Mouse (Mus musculus): ENCODE data around the gene Gm4553. TPM values are rescaled to one million over a fixed set of nuclear protein-coding genes. Genes with fewer than 3 reads are reported as not detected.
"Not testable (repeated sequence)": the region's sequence is repeated elsewhere in the genome, so short reads cannot be mapped to it uniquely, and the experiment has no call there.

Gene Gm4553
- polyA plus RNA-seq (2016; fragmentation: Nextera tagmentation; extraction: Ambion mirVana): not detected in 2 replicates

DNA sequence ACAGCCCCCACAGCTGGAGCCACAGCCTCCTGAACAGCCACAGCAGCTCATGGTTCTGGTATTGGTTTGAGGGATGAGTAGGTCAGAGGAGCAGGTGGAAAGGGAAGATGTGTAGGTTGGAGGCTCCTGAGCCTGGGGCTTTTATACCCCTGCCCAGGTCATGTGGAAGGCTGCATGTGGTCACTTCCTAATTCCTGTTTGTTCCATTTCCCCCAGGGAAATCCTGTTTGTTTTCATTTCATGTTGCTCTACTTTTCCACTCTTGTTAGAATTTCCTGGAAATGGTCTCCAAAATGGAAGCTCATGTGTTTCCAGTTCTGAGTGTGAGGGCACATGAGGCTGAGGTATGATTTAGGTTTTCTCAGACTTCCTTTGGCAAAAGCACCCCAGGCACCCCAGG is at the start of gene Gm4553:
TSS of gene Gm4553 (minus strand) at position 101 of the 400 bp plus-strand sequence.
- H3K27ac ChIP-seq; H3K27me3 ChIP-seq; H3K4me2 ChIP-seq; H3K9me3 ChIP-seq; H3K4me1 ChIP-seq; H3K36me3 ChIP-seq (replicated peaks); H3K9ac ChIP-seq; H3K4me3 ChIP-seq (replicated peaks); ATAC-seq (ENCODE audit: low FRiP score): not testable (repeated sequence)

DNA sequence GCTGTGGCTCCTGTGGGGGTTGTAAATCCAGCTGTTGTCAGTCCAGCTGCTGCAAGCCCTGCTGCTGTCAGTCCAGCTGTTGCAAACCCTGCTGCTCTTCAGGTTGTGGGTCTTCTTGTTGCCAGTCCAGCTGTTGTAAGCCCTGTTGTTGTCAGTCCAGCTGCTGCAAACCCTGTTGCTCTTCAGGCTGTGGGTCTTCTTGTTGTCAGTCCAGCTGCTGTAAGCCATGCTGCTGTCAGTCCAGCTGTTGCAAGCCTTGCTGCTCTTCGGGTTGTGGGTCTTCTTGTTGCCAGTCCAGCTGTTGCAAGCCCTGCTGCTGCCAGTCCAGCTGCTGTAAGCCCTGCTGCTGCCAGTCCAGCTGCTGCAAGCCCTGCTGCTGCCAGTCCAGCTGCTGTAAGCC is 46.6 kb upstream of the Gm4553 start:
- 65% methylated on average over 1 of the region's 1 CpGs for WGBS
- not testable (repeated sequence) for H3K9me3 ChIP-seq, H3K9ac ChIP-seq

DNA sequence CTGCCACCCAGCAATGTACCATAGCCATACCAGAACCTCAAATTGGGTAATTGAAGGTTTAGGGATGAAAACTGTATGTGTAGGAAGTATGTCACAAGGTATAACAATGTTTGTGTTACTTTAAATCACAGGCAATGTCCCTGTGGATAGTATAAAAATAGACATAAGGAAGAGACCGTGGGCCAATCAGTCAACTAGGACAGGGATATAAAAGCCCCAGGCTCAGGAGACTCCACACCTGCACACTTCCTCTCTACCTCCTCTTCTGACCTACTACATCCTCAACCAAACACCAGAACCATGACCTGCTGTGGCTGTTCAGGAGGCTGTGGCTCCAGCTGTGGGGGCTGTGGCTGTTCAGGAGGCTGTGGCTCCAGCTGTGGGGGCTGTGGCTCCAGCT is 46.0 kb upstream of the Gm4553 start, which contains the start of gene Gm7579:
TSS of gene Gm7579 (plus strand) at position 301 of the 400 bp plus-strand sequence.
- no peaks in the 10 kb centered on the region for H3K27me3 ChIP-seq
- H3K9me3 ChIP-seq: no peaks in the 10 kb centered on the region
- 59% methylated on average over 1 of the region's 1 CpGs for WGBS
- no peak within 1 kb of the TSS for H3K4me2 ChIP-seq
- no peak within 1 kb of the TSS for H3K9ac ChIP-seq
- no peak within 1 kb of the TSS for H3K27ac ChIP-seq
- H3K4me3 ChIP-seq (replicated peaks): no peak within 1 kb of the TSS
- ATAC-seq (ENCODE audit: low FRiP score): no peak
- no peaks in the 10 kb centered on the region for H3K4me1 ChIP-seq
- H3K36me3 ChIP-seq (replicated peaks): no peaks in the 10 kb centered on the region

More for the DNA sequence above, 46.6 kb upstream of the Gm4553 start:
- H3K27ac ChIP-seq; ATAC-seq (ENCODE audit: low FRiP score); H3K27me3 ChIP-seq; H3K4me1 ChIP-seq; H3K4me2 ChIP-seq; H3K4me3 ChIP-seq (replicated peaks); H3K36me3 ChIP-seq (replicated peaks): not testable (repeated sequence)

DNA sequence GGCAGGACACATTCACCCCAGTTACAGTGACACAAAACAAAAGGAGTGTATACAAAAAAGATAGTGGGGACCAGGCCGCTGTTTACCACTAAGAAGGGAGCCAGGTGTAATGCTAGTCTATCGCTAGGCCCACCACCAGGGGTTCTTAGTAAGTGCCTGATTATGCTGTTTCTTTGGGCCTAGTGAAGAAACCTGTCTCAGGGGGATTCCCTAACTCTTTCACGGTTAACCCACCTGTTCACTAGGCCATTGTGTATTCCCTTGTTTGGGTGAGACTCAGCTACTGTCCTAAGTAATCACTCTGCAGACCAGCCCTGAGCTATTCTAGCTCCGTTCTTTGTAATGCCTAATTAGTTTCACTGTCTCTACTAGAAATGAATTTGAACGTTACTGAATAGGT is 41.4 kb upstream of the Gm4553 start:
- H3K4me2 ChIP-seq; H3K27me3 ChIP-seq; H3K4me3 ChIP-seq (replicated peaks); ATAC-seq (ENCODE audit: low FRiP score); H3K36me3 ChIP-seq (replicated peaks); H3K27ac ChIP-seq; H3K4me1 ChIP-seq; H3K9me3 ChIP-seq; H3K9ac ChIP-seq: not testable (repeated sequence)
- WGBS: 69% methylated on average over 5 of the region's 5 CpGs

DNA sequence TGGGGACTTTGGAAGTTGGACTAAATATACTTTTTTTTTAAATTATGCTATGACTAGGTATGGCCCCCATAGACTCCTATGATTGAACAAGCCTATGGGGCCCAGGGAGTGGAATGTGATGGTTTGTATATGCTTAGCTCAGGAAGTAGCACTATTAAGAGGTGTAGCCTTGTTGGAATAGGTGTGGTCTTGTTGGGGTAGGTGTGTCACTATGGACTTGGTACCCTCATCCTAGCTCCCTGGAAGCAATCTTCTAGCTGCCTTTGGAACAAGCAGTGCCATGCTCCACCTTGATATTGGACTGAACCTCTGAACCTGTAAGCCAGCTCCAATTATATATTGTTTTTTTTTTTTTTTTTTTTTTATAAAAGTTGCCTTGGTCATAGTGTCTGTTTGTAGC is 39.9 kb upstream of the Gm4553 start:
- ATAC-seq (ENCODE audit: low FRiP score): no peak
- Histone ChIP-seq H3K4me2 (no peak overlapping the region), H3K4me1 (no peaks in the 10 kb centered on the region), H3K9me3 (no peaks in the 10 kb centered on the region), H3K27ac (no peak overlapping the region), H3K27me3 (no peaks in the 10 kb centered on the region), H3K36me3 (replicated peaks) (no peaks in the 10 kb centered on the region), H3K4me3 (replicated peaks) (no peak overlapping the region), H3K9ac (no peak overlapping the region)

DNA sequence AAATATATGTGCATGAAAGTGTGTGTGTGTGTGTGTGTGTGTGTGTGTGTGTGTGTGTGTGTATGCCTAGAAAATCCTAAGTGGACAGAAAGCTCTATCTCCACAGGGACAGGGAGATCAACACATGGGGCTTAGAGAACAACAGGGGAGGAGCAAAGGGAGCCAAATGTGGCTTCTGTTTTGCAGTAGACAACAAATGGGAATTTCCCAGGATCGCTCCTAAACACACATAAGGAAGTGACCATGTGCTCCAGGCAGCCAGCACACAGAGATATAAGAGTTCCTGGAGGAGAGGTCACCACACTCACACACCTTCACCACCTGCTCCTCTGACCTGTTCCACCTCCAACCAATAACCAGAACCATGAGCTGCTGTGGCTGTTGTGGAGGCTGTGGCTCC is 35.5 kb upstream of the Gm4553 start, which contains the start of gene Krtap5-3:
TSS of gene Krtap5-3 (plus strand) at position 301 of the 400 bp plus-strand sequence.
- no peaks in the 10 kb centered on the region for H3K36me3 ChIP-seq (replicated peaks)
- H3K9ac ChIP-seq: no peak within 1 kb of the TSS
- H3K4me1 ChIP-seq: no peaks in the 10 kb centered on the region
- ATAC-seq (ENCODE audit: low FRiP score): no peak
- H3K27ac ChIP-seq: no peak within 1 kb of the TSS
- no peaks in the 10 kb centered on the region; the same call in 1 of the 2 replicates for H3K27me3 ChIP-seq
- no peak within 1 kb of the TSS for H3K4me2 ChIP-seq
- 83% methylated on average over 1 of the region's 1 CpGs for WGBS
- H3K4me3 ChIP-seq (replicated peaks): no peak within 1 kb of the TSS
- no peaks in the 10 kb centered on the region for H3K9me3 ChIP-seq

DNA sequence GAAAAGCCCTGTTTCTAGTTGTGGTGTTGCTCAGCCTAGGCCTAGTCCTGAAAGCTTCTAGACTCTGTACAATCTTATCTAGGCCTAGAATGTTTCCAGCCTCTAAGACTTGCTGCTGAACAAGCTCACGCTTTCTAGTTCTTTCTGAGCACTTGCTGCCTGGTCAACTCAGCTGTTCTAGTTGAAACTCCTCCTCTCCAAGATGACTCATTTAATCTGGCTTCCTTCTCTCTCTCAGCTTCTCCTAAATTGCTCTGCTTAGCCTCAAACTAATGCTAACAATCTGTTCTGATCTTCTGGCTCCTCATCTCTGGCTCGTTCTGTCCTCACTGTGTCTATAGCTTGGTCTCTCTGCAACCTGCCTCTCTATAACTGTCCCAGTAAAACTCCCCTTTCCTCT is 33.2 kb upstream of the Gm4553 start:
- ATAC-seq (ENCODE audit: low FRiP score): no peak
- H3K9me3 ChIP-seq: no peaks in the 10 kb centered on the region
- H3K36me3 ChIP-seq (replicated peaks): no peaks in the 10 kb centered on the region
- no peaks in the 10 kb centered on the region for H3K4me1 ChIP-seq
- H3K27ac ChIP-seq: no peak overlapping the region
- WGBS: 89% methylated on average over 2 of the region's 2 CpGs
- no peak overlapping the region for H3K9ac ChIP-seq
- no peak overlapping the region for H3K4me3 ChIP-seq (replicated peaks)
- H3K4me2 ChIP-seq: no peak overlapping the region
- H3K27me3 ChIP-seq: no peaks in the 10 kb centered on the region; the same call in 1 of the 2 replicates

DNA sequence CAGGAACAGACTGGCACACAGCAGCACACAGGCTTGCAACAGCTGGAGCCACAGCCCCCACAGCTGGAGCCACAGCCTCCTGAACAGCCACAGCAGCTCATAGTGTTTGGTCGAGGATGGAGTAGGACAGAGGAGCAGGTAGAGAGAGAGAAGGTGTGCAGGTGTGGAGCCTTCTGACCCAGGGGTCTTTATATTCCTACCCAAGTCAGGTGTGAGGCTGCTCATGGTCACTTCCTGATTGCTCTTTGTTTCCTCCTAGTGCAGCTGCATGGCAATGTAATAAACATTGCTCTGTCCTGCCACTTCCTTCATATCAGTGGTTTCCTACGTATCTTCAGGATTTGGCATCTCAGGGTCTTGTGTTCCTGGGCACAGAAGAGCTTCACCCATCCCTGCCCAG is 24.8 kb upstream of the Gm4553 start, which contains the start of gene Gm10153:
TSS of gene Gm10153 (minus strand) at position 101 of the 400 bp plus-strand sequence.
- 55% methylated on average over 2 of the region's 2 CpGs for WGBS
- Histone ChIP-seq H3K4me2 (no peak within 1 kb of the TSS), H3K27ac (no peak within 1 kb of the TSS), H3K36me3 (replicated peaks) (no peaks in the 10 kb centered on the region), H3K4me1 (no peaks in the 10 kb centered on the region), H3K4me3 (replicated peaks) (no peak within 1 kb of the TSS), H3K27me3 (peaks cover 10% of the 10 kb centered on the region; the same call in 1 of the 2 replicates), H3K9me3 (no peaks in the 10 kb centered on the region), H3K9ac (no peak within 1 kb of the TSS)
- ATAC-seq (ENCODE audit: low FRiP score): no peak

DNA sequence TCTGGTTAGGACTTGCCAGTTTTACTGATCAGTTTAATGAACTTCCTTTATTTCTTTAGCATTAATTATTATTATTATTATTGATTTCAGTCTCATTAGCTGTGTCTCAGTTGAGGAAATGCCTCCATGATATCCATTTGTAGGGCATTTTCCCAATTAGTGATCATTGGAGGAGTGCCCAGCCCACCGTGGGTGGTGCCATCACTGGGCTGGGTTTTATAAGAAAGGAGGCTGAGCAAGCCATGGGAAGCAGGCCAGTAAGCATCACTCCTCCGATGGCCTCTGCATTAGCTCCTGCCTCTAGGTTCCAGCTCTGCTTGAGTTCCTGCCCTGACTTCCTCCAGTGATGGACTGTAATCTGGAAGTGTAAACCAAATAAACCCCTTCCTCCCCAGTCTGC is 22.6 kb upstream of the Gm4553 start:
- Histone ChIP-seq H3K9me3 (no peaks in the 10 kb centered on the region), H3K4me3 (replicated peaks) (no peak overlapping the region), H3K27ac (no peak overlapping the region), H3K27me3 (peaks cover 10% of the 10 kb centered on the region; the same call in 1 of the 2 replicates), H3K36me3 (replicated peaks) (no peaks in the 10 kb centered on the region), H3K4me1 (no peaks in the 10 kb centered on the region), H3K9ac (no peak overlapping the region), H3K4me2 (no peak overlapping the region)
- no peak for ATAC-seq (ENCODE audit: low FRiP score)
- 72% methylated on average over 2 of the region's 2 CpGs for WGBS

DNA sequence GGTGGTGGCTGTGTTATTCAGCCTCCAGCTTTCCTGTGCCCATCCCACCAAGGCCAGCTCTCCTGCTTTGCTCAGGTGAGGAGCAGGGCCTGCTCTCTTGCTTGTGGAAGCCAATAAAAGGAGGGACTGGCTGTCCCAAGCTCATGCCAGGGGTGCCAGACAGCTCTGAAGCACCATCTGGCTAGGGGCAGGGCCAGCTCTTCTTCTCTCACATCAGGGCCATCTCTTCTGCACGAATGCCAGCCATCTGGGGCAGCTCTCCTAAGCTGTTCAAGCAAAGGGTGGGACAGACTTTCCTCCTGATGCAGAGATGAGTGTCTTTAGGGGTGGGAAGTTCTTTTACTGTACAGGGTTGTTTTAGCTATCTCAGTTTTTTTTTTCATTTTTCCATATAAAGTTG is 15.5 kb upstream of the Gm4553 start:
- H3K9ac ChIP-seq: no peak overlapping the region
- no peaks in the 10 kb centered on the region for H3K9me3 ChIP-seq
- no peak overlapping the region for H3K4me2 ChIP-seq
- H3K4me3 ChIP-seq (replicated peaks): no peak overlapping the region
- H3K27ac ChIP-seq: no peak overlapping the region
- no peaks in the 10 kb centered on the region for H3K36me3 ChIP-seq (replicated peaks)
- no peaks in the 10 kb centered on the region for H3K27me3 ChIP-seq
- ATAC-seq (ENCODE audit: low FRiP score): no peak
- WGBS: 72% methylated on average over 1 of the region's 1 CpGs
- no peaks in the 10 kb centered on the region for H3K4me1 ChIP-seq

DNA sequence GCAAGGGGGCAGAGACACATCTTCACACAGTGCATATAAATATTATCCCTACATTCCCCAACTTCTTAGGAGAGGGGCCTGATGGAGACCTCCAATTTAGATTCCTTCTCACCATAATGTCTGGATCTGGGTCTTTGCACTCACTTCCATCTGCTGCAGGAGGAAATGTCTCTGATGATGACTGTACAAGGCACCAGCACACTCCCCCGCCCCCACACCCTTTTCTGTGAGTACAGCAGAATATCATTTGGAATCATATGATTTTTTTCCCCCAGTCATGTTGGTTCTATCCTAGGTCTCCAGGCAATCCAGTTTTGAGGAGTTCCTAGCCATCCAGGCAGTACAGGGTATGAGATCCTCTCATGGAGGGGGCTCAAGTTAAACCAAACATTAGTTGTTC is 13.1 kb upstream of the Gm4553 start:
- no peaks in the 10 kb centered on the region for H3K4me1 ChIP-seq
- no peak overlapping the region for H3K9ac ChIP-seq
- H3K27me3 ChIP-seq: no peaks in the 10 kb centered on the region
- no peak overlapping the region for H3K27ac ChIP-seq
- no peaks in the 10 kb centered on the region for H3K36me3 ChIP-seq (replicated peaks)
- ATAC-seq (ENCODE audit: low FRiP score): no peak
- no peaks in the 10 kb centered on the region for H3K9me3 ChIP-seq
- WGBS: 68% methylated on average over 1 of the region's 1 CpGs
- no peak overlapping the region for H3K4me3 ChIP-seq (replicated peaks)
- no peak overlapping the region for H3K4me2 ChIP-seq

DNA sequence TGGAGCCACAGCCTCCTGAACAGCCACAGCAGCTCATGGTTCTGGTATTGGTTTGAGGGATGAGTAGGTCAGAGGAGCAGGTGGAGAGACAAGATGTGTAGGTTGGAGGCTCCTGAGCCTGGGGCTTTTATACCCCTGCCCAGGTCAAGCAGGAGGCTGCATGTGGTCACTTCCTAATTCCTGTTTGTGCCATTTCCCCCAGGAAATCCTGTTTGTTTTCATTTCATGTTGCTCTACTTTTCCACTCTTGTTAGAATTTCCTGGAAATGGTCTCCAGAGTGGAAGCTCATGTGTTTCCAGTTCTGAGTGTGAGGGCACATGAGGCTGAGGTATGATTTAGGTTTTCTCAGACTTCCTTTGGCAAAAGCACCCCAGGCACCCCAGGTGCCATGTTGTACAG is 10.4 kb upstream of the Gm4553 start, which contains the start of gene Krtap5-2:
TSS of gene Krtap5-2 (minus strand) at position 101 of the 400 bp plus-strand sequence.
- not testable (repeated sequence) for H3K27ac ChIP-seq; H3K9ac ChIP-seq; ATAC-seq (ENCODE audit: low FRiP score)

DNA sequence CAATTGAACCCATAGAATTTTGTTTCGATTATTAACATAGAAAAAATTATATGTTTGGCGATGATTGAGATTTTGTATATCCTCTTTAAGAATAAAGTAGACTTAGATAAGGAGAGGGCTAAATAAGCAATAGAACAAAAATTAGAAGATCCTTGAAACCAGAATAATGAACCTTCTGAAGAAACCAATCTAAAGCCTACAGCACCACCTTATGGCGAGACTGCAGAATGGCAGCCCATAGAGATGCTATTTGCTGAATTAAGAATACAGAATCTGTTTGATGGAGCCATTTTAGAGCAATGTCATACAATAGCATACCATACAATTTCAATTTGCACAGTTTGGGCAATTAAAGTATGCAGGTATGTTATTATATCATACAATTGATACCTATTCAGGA is 4.3 kb upstream of the Gm4553 start:
- Histone ChIP-seq H3K27ac (no peak overlapping the region), H3K4me1 (no peaks in the 10 kb centered on the region), H3K4me3 (replicated peaks) (no peak overlapping the region), H3K4me2 (no peak overlapping the region), H3K36me3 (replicated peaks) (no peaks in the 10 kb centered on the region), H3K9ac (no peak overlapping the region), H3K9me3 (no peaks in the 10 kb centered on the region), H3K27me3 (no peaks in the 10 kb centered on the region)
- no peak for ATAC-seq (ENCODE audit: low FRiP score)
- 52% methylated on average over 3 of the region's 3 CpGs for WGBS

More for the DNA sequence above, 10.4 kb upstream of the Gm4553 start, which contains the start of gene Krtap5-2:
- H3K4me1 ChIP-seq; H3K4me3 ChIP-seq (replicated peaks); H3K9me3 ChIP-seq; H3K27me3 ChIP-seq; H3K36me3 ChIP-seq (replicated peaks); H3K4me2 ChIP-seq: not testable (repeated sequence)

All from forebrain, embryonic 12.5 days (tissue).